Mouse (Mus musculus) liver, postnatal 0 days (tissue): Measurements from ENCODE around the gene Mcat.

Source experiments
- CTCF ChIP-seq: sonication (generic); IDR thresholded peaks from 2 replicates; pipeline ENCODE4 v1.5.1; 2016; ENCODE audit warnings: antibody characterized with exemption, low read depth
- EP300 ChIP-seq: IDR thresholded peaks from 2 replicates; pipeline ENCODE4 v1.6.1; 2016; ENCODE audit warnings: antibody characterized with exemption, low read depth, mild to moderate bottlenecking

- TF ChIP-seq CTCF (no peak), EP300 (no peak)
Observed at GRCm38 (mm10) chr15:83568544-83568943, 5.0 kb upstream of the Mcat start.
